Mouse (Mus musculus): ENCODE measurements at regions not wholly inside any gene's neighbourhood (a gene's known extent, or its start where the extent isn't known, plus 50 kb on each side); places are given as distances from the start of the nearest gene placed in this dataset.

DNA sequence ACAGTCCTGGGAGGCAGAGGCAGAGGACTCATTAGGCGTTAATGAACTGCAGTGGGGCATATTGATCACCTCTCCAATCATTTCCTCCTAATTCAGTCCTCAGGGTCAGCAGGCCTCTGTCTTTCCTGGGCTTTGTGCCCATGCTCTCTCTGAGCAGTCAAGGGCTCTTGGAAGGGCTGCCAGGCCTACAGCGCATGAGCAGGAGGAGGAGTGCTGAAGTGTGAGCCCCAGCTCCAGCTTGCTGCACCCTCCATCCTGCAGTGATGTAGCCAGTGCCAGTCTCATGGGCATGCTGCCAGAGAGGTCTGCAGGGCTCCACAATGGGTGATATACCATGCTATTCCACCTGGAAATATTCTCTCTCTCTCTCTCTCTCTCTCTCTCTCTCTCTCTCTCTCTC, 89.6 kb upstream of the Pja1 start:
- WGBS: 45% methylated on average over 2 of the region's 2 CpGs
- Histone ChIP-seq H3K36me3 (ENCODE audit: insufficient read depth) (no peaks in the 10 kb centered on the region), H3K4me1 (ENCODE audit: insufficient read depth) (0 out of 2 replicates have a peak, but pooled peaks cover 3% of the 10 kb centered on the region), H3K27ac (ENCODE audit: low read depth) (no peak overlapping the region), H3K4me3 (ENCODE audit: low read depth, low read length) (no peak overlapping the region), H3K4me2 (no peak overlapping the region), H3K9ac (no peak overlapping the region), H3K27me3 (ENCODE audit: insufficient read depth, low read length) (no peaks in the 10 kb centered on the region), H3K9me3 (ENCODE audit: low read depth, low read length) (no peaks in the 10 kb centered on the region)
- ATAC-seq (ENCODE audit: insufficient read depth) (peak; percentile 62), DNase-seq (peak; percentile 44)
- no peak for TF ChIP-seq CTCF (IDR thresholded peaks at IDR 0.05; ENCODE audit: low read depth)

DNA sequence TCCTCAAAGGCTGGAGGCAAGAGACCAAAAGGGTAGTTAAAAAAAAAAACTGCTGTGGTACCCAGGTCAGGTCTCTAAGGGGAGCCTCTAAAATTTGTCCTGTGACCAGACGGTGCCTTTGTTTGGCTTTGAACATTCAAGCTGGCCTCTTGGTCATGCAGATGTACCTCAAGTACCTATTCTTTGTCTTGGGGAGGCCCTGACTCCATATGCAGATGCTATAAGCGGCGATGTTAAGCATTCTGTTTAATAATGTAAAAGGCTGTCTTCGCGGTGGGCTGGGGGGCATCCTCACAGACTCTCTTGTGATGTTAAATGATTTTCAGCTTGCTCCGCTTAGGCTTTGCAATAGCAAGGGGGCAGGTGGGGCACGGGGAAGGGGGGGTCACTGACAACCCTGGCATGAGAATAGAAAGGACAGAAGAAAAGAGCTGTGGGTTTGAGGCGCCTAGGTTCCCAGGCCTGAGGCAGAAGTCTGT, 85.8 kb upstream of the Pja1 start:
- 0 out of 2 replicates have a peak, but pooled peaks cover 3% of the 10 kb centered on the region for H3K4me1 ChIP-seq (ENCODE audit: insufficient read depth)
- H3K27ac ChIP-seq (ENCODE audit: low read depth): no peak overlapping the region
- H3K4me3 ChIP-seq (ENCODE audit: low read depth, low read length): no peak overlapping the region
- H3K27me3 ChIP-seq (ENCODE audit: insufficient read depth, low read length): no peaks in the 10 kb centered on the region
- 41% methylated on average over 8 of the region's 8 CpGs for WGBS
- H3K9ac ChIP-seq: no peak overlapping the region
- ATAC-seq (ENCODE audit: insufficient read depth) (no peak), DNase-seq (no peak)
- TF ChIP-seq CTCF (IDR thresholded peaks at IDR 0.05; ENCODE audit: low read depth): no peak
- H3K36me3 ChIP-seq (ENCODE audit: insufficient read depth): no peaks in the 10 kb centered on the region
- H3K9me3 ChIP-seq (ENCODE audit: low read depth, low read length): no peaks in the 10 kb centered on the region
- H3K4me2 ChIP-seq: no peak overlapping the region

DNA sequence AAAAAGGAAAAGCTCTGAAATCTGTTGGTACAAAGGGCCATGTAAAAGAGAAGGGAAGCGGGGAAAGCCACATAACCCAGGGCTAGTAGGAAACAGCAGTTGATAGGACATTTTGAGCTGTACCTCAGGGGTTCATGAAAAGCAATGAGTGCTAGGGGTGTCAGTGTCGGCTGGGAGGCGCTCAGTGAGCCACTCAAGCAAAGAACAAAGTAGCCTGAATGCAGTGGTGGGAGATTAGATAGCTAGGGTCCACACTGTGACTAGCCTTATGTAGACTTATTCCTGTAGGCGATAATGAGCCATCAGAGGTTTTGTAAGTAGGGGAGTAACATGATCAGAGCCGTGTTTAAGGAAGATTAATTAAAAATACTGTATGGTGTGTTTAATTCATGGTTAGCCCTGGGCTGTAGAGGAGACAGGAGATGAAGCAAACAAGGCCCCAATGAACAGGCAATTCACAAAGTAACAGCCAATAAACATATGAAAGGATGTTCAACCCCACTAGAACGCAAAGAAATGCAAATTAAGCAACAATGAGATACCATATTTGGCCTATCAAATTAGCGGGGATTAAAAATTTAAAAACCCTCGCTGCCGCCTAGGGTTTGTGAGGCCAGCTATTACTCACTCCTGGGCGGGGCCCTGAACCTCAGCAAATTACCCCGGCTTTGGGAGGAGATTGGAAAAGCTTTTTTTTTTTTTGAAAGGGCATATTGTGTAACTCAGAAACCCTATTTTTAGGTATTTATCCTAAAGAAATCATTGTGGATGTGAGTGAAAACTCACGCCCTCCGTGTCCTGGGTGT, 85.1 kb upstream of the Pja1 start:
- DNase-seq (no peak), ATAC-seq (ENCODE audit: insufficient read depth) (no peak)
- H3K27me3 ChIP-seq (ENCODE audit: insufficient read depth, low read length): no peaks in the 10 kb centered on the region
- no peak for TF ChIP-seq CTCF (IDR thresholded peaks at IDR 0.05; ENCODE audit: low read depth)
- H3K27ac ChIP-seq (ENCODE audit: low read depth): no peak overlapping the region
- no peaks in the 10 kb centered on the region for H3K36me3 ChIP-seq (ENCODE audit: insufficient read depth)
- no peak overlapping the region for H3K4me3 ChIP-seq (ENCODE audit: low read depth, low read length)
- 0 out of 2 replicates have a peak, but pooled peaks cover 3% of the 10 kb centered on the region for H3K4me1 ChIP-seq (ENCODE audit: insufficient read depth)
- H3K9ac ChIP-seq: no peak overlapping the region
- 55% methylated on average over 13 of the region's 13 CpGs for WGBS
- no peak overlapping the region for H3K4me2 ChIP-seq
- H3K9me3 ChIP-seq (ENCODE audit: low read depth, low read length): no peaks in the 10 kb centered on the region

GRCm38 (mm10) chrX:99552778-99553177, 81.7 kb upstream of the Pja1 start:
- no peaks in the 10 kb centered on the region for H3K9me3 ChIP-seq (ENCODE audit: low read depth, low read length)
- H3K4me3 ChIP-seq (ENCODE audit: low read depth, low read length): no peak overlapping the region
- H3K27me3 ChIP-seq (ENCODE audit: insufficient read depth, low read length): no peaks in the 10 kb centered on the region
- DNase-seq (no peak), ATAC-seq (ENCODE audit: insufficient read depth) (no peak)
- no peak overlapping the region for H3K27ac ChIP-seq (ENCODE audit: low read depth)
- 72% methylated on average over 2 of the region's 2 CpGs for WGBS
- H3K9ac ChIP-seq: no peak overlapping the region
- no peaks in the 10 kb centered on the region for H3K36me3 ChIP-seq (ENCODE audit: insufficient read depth)
- H3K4me2 ChIP-seq: no peak overlapping the region
- no peaks in the 10 kb centered on the region for H3K4me1 ChIP-seq (ENCODE audit: insufficient read depth)
- no peak for TF ChIP-seq CTCF (IDR thresholded peaks at IDR 0.05; ENCODE audit: low read depth)

DNA sequence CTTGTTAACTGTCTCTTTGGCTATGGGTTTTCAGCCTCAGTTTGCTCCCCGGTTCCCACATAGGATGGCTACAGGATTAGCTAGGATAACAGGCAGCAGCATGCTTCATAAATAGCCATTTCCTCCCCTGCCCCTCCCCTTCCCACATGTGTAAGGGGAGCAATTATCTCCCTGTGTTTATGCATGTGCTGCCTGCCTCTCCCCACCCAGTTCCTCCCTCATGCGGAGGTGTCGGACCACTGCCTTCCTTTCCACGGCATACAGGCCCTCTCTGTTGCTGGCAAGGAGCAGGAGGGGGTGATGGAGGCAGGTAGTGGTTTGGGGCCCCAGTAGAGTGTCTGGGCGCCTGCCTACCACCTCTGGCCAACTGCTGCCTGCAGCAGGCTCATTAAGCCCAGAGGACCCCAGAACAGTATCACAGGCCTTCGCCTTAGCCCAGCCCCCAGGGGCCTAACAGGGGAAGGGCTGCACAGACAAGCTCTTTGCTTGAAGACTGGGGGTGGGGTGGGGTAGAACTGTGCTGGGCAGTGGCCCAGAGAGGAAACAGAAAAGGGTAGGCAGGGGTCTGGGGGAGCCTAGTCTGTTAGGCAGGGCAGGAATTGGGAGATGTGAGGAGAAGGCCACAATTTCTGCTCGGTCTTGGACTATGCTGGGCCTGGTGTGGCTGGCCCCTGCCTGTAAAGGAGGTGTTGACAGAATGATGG, 79.1 kb upstream of the Pja1 start:
- H3K4me1 ChIP-seq (ENCODE audit: insufficient read depth): no peaks in the 10 kb centered on the region
- DNase-seq (no peak), ATAC-seq (ENCODE audit: insufficient read depth) (peak; percentile 84)
- no peaks in the 10 kb centered on the region for H3K27me3 ChIP-seq (ENCODE audit: insufficient read depth, low read length)
- peak overlapping the region; percentile 13; the same call in 1 of the 2 replicates for H3K9ac ChIP-seq
- TF ChIP-seq CTCF (IDR thresholded peaks at IDR 0.05; ENCODE audit: low read depth): no peak
- peak overlapping the region; percentile 80 for H3K27ac ChIP-seq (ENCODE audit: low read depth)
- H3K9me3 ChIP-seq (ENCODE audit: low read depth, low read length): no peaks in the 10 kb centered on the region
- no peak overlapping the region for H3K4me3 ChIP-seq (ENCODE audit: low read depth, low read length)
- no peak overlapping the region for H3K4me2 ChIP-seq
- WGBS: 29% methylated on average over 7 of the region's 7 CpGs
- no peaks in the 10 kb centered on the region for H3K36me3 ChIP-seq (ENCODE audit: insufficient read depth)

DNA sequence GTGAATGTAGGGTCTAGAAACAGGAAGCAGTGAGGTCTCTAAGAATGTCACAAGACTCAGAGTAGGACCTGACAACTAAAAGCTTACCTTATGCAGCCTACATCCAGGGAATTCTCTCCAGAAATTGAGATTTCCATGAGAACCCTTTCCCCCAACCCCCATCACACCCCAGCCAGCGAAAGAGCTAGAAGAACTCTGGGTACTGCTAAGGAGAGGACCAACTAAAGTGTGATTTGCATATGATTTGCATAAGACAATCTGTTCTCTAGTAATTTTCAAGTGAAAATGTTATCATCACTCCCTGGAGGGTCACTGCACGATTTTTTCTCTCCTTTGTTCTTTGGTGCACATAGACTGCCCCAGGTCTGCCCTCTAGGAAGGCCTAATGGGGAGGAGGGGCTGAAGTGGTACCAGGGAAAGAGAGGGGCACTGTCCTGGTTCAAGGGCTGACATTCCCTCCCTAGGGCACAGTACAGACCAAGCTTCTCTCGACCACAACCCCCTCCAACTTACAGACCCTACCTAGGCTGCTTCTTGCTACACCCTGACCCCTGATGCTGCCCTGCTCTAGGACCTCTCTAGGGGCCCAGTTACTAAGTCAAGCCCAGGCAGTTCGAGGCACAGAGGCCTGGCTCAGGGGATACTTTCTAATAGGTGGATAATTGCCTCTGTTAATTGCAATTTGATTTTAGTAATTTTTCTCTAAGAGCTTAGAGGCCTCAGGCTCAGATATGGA, 77.4 kb upstream of the Pja1 start:
- no peak overlapping the region for H3K9ac ChIP-seq
- DNase-seq (no peak), ATAC-seq (ENCODE audit: insufficient read depth) (no peak)
- 51% methylated on average over 4 of the region's 4 CpGs for WGBS
- no peaks in the 10 kb centered on the region for H3K9me3 ChIP-seq (ENCODE audit: low read depth, low read length)
- no peaks in the 10 kb centered on the region for H3K4me1 ChIP-seq (ENCODE audit: insufficient read depth)
- H3K27ac ChIP-seq (ENCODE audit: low read depth): no peak overlapping the region
- H3K27me3 ChIP-seq (ENCODE audit: insufficient read depth, low read length): no peaks in the 10 kb centered on the region
- no peaks in the 10 kb centered on the region for H3K36me3 ChIP-seq (ENCODE audit: insufficient read depth)
- H3K4me2 ChIP-seq: no peak overlapping the region
- H3K4me3 ChIP-seq (ENCODE audit: low read depth, low read length): no peak overlapping the region
- no peak for TF ChIP-seq CTCF (IDR thresholded peaks at IDR 0.05; ENCODE audit: low read depth)

- TF ChIP-seq CTCF (IDR thresholded peaks at IDR 0.05; ENCODE audit: low read depth): no peak
- 74% methylated on average over 4 of the region's 4 CpGs for WGBS
- DNase-seq: no peak
- Histone ChIP-seq H3K27ac (ENCODE audit: low read depth) (no peak overlapping the region), H3K9ac (no peak overlapping the region), H3K4me2 (no peak overlapping the region), H3K27me3 (ENCODE audit: insufficient read depth, low read length) (no peaks in the 10 kb centered on the region), H3K4me3 (ENCODE audit: low read depth, low read length) (no peak overlapping the region), H3K36me3 (ENCODE audit: insufficient read depth) (no peaks in the 10 kb centered on the region), H3K9me3 (ENCODE audit: low read depth, low read length) (no peaks in the 10 kb centered on the region), H3K4me1 (ENCODE audit: insufficient read depth) (peaks cover 3% of the 10 kb centered on the region; the same call in 1 of the 2 replicates)
- ATAC-seq (ENCODE audit: insufficient read depth): no peak
Measured at GRCm38 (mm10) chrX:99544410-99544809, 73.3 kb upstream of the Pja1 start.
